Mouse (Mus musculus): ENCODE measurements at regions not wholly inside any gene's neighbourhood (a gene's known extent, or its start where the extent isn't known, plus 50 kb on each side); places are given as distances from the start of the nearest gene placed in this dataset.

- 87% methylated on average over 16 of the region's 16 CpGs for WGBS
- no peak overlapping the region for H3K4me3 ChIP-seq (replicated peaks; ENCODE audit: control insufficient read depth, low read depth, low read length)
- no peak overlapping the region for H3K27ac ChIP-seq (ENCODE audit: control insufficient read depth, insufficient read depth, low read depth, low read length, poor library complexity)
- TF ChIP-seq CTCF (IDR thresholded peaks at IDR 0.05; ENCODE audit: control insufficient read depth, insufficient read depth, low read length): no peak
- no peak for TF ChIP-seq POLR2A (IDR thresholded peaks at IDR 0.05; ENCODE audit: borderline replicate concordance, control insufficient read depth, low read depth, low read length)
- H3K4me1 ChIP-seq (ENCODE audit: control insufficient read depth, insufficient read depth, low read length): no peaks in the 10 kb centered on the region
Observed at GRCm38 (mm10) chr13:44128506-44129274, 344.1 kb downstream of the Cd83 start.

GRCm38 (mm10) chr13:44131916-44132315, 347.3 kb downstream of the Cd83 start:
- no peak for TF ChIP-seq POLR2A (IDR thresholded peaks at IDR 0.05; ENCODE audit: borderline replicate concordance, control insufficient read depth, low read depth, low read length)
- no peak for TF ChIP-seq CTCF (IDR thresholded peaks at IDR 0.05; ENCODE audit: control insufficient read depth, insufficient read depth, low read length)
- H3K27ac ChIP-seq (ENCODE audit: control insufficient read depth, insufficient read depth, low read depth, low read length, poor library complexity): no peak overlapping the region
- 80% methylated on average over 5 of the region's 5 CpGs for WGBS
- no peaks in the 10 kb centered on the region for H3K4me1 ChIP-seq (ENCODE audit: control insufficient read depth, insufficient read depth, low read length)
- H3K4me3 ChIP-seq (replicated peaks; ENCODE audit: control insufficient read depth, low read depth, low read length): no peak overlapping the region

GRCm38 (mm10) chr13:44132510-44132909, 347.9 kb downstream of the Cd83 start:
- Histone ChIP-seq H3K27ac (ENCODE audit: control insufficient read depth, insufficient read depth, low read depth, low read length, poor library complexity) (no peak overlapping the region), H3K4me1 (ENCODE audit: control insufficient read depth, insufficient read depth, low read length) (no peaks in the 10 kb centered on the region), H3K4me3 (replicated peaks; ENCODE audit: control insufficient read depth, low read depth, low read length) (no peak overlapping the region)
- WGBS: 76% methylated on average over 4 of the region's 4 CpGs
- TF ChIP-seq POLR2A (IDR thresholded peaks at IDR 0.05; ENCODE audit: borderline replicate concordance, control insufficient read depth, low read depth, low read length) (no peak), CTCF (IDR thresholded peaks at IDR 0.05; ENCODE audit: control insufficient read depth, insufficient read depth, low read length) (no peak)

- WGBS: 76% methylated on average over 9 of the region's 9 CpGs
Observed at GRCm38 (mm10) chr13:44133436-44133835, 348.9 kb downstream of the Cd83 start.

GRCm38 (mm10) chr13:44141181-44141580, 356.6 kb downstream of the Cd83 start:
- Histone ChIP-seq H3K4me1 (ENCODE audit: control insufficient read depth, insufficient read depth, low read length) (no peaks in the 10 kb centered on the region), H3K4me3 (replicated peaks; ENCODE audit: control insufficient read depth, low read depth, low read length) (no peak overlapping the region), H3K27ac (ENCODE audit: control insufficient read depth, insufficient read depth, low read depth, low read length, poor library complexity) (no peak overlapping the region)
- 86% methylated on average over 5 of the region's 5 CpGs for WGBS
- TF ChIP-seq CTCF (IDR thresholded peaks at IDR 0.05; ENCODE audit: control insufficient read depth, insufficient read depth, low read length) (no peak), POLR2A (IDR thresholded peaks at IDR 0.05; ENCODE audit: borderline replicate concordance, control insufficient read depth, low read depth, low read length) (no peak)

More at GRCm38 (mm10) chr13:44133436-44133835, 348.9 kb downstream of the Cd83 start:
- no peak overlapping the region for H3K27ac ChIP-seq (ENCODE audit: control insufficient read depth, insufficient read depth, low read depth, low read length, poor library complexity)
- TF ChIP-seq CTCF (IDR thresholded peaks at IDR 0.05; ENCODE audit: control insufficient read depth, insufficient read depth, low read length) (no peak), POLR2A (IDR thresholded peaks at IDR 0.05; ENCODE audit: borderline replicate concordance, control insufficient read depth, low read depth, low read length) (no peak)
- no peaks in the 10 kb centered on the region for H3K4me1 ChIP-seq (ENCODE audit: control insufficient read depth, insufficient read depth, low read length)
- no peak overlapping the region for H3K4me3 ChIP-seq (replicated peaks; ENCODE audit: control insufficient read depth, low read depth, low read length)

GRCm38 (mm10) chr13:44145441-44145840, 360.9 kb downstream of the Cd83 start:
- 85% methylated on average over 4 of the region's 4 CpGs for WGBS
- H3K27ac ChIP-seq (ENCODE audit: control insufficient read depth, insufficient read depth, low read depth, low read length, poor library complexity): no peak overlapping the region
- no peak for TF ChIP-seq POLR2A (IDR thresholded peaks at IDR 0.05; ENCODE audit: borderline replicate concordance, control insufficient read depth, low read depth, low read length)
- TF ChIP-seq CTCF (IDR thresholded peaks at IDR 0.05; ENCODE audit: control insufficient read depth, insufficient read depth, low read length): no peak
- no peaks in the 10 kb centered on the region for H3K4me1 ChIP-seq (ENCODE audit: control insufficient read depth, insufficient read depth, low read length)
- H3K4me3 ChIP-seq (replicated peaks; ENCODE audit: control insufficient read depth, low read depth, low read length): no peak overlapping the region

- H3K27ac ChIP-seq (ENCODE audit: control insufficient read depth, insufficient read depth, low read depth, low read length, poor library complexity): no peak overlapping the region
- no peak for TF ChIP-seq CTCF (IDR thresholded peaks at IDR 0.05; ENCODE audit: control insufficient read depth, insufficient read depth, low read length)
- TF ChIP-seq POLR2A (IDR thresholded peaks at IDR 0.05; ENCODE audit: borderline replicate concordance, control insufficient read depth, low read depth, low read length): no peak
- H3K4me3 ChIP-seq (replicated peaks; ENCODE audit: control insufficient read depth, low read depth, low read length): no peak overlapping the region
- H3K4me1 ChIP-seq (ENCODE audit: control insufficient read depth, insufficient read depth, low read length): peaks cover 2% of the 10 kb centered on the region
- WGBS: 77% methylated on average over 5 of the region's 5 CpGs
Observed at GRCm38 (mm10) chr13:44147841-44148240, 363.3 kb downstream of the Cd83 start.

GRCm38 (mm10) chr13:44149499-44149898, 364.9 kb downstream of the Cd83 start:
- H3K4me3 ChIP-seq (replicated peaks; ENCODE audit: control insufficient read depth, low read depth, low read length): no peak overlapping the region
- no peak overlapping the region for H3K27ac ChIP-seq (ENCODE audit: control insufficient read depth, insufficient read depth, low read depth, low read length, poor library complexity)
- WGBS: 13% methylated on average over 3 of the region's 3 CpGs
- peaks cover 3% of the 10 kb centered on the region for H3K4me1 ChIP-seq (ENCODE audit: control insufficient read depth, insufficient read depth, low read length)
- TF ChIP-seq CTCF (IDR thresholded peaks at IDR 0.05; ENCODE audit: control insufficient read depth, insufficient read depth, low read length) (no peak), POLR2A (IDR thresholded peaks at IDR 0.05; ENCODE audit: borderline replicate concordance, control insufficient read depth, low read depth, low read length) (no peak)

Data from bone marrow, adult 2 months (tissue).